Mouse (Mus musculus): ENCODE data around the gene Slc19a1.

GRCm38 (mm10) chr10:77093817-77094216 is 61.8 kb downstream of the Slc19a1 start:
- no peak for TF ChIP-seq CTCF (IDR thresholded peaks at IDR 0.05; ENCODE audit: low read depth)
- no peak for TF ChIP-seq EP300 (IDR thresholded peaks at IDR 0.05; ENCODE audit: low read depth)
